Mouse (Mus musculus): ENCODE measurements around the gene Gm20388.

- no peak for TF ChIP-seq EP300 (IDR thresholded peaks at IDR 0.05; ENCODE audit: low read depth)
- no peak for TF ChIP-seq CTCF (IDR thresholded peaks at IDR 0.05; ENCODE audit: low read depth)
These were observed 649.0 kb downstream of the Gm20388 start for GRCm38 (mm10) chr8:120559654-120560053.
